Mouse (Mus musculus) hindbrain, embryonic 11.5 days (tissue): Measurements from ENCODE around the gene Gna15. TPM values are rescaled to one million over a fixed set of nuclear protein-coding genes. Genes with fewer than 3 reads are reported as not detected.
A peak's percentile ranks its signal among the peaks of the same experiment; 100 is the strongest.

ENCODE experiments used
- ATAC-seq: fragments of 200-750 bp; cut with Nextera tagmentation; 2 replicates; pipeline ENCODE4 v1.8.0; 2017; ENCODE audit warnings: mild to moderate bottlenecking, moderate TSS enrichment, moderate library complexity; ENCODE audit not compliant: low FRiP score
- DNase-seq: peaks from one replicate; pipeline ENCODE4 v3.0.0-alpha.2; 2015; ENCODE audit warnings: low spot score
- H3K27ac ChIP-seq: fragments of 300-500 bp; sonication (generic); 2 replicates; pipeline ENCODE4 v1.5.1; 2014; ENCODE audit warnings: mild to moderate bottlenecking, low read depth, low read length
- H3K27me3 ChIP-seq: fragments of 300-500 bp; sonication (generic); 2 replicates; pipeline ENCODE4 v1.6.1; 2014; ENCODE audit warnings: mild to moderate bottlenecking, low read length, moderate library complexity, mixed read lengths; ENCODE audit not compliant: control insufficient read depth, insufficient read depth
- H3K36me3 ChIP-seq: fragments of 300-500 bp; sonication (generic); 2 replicates; pipeline ENCODE4 v1.6.1; 2014; ENCODE audit warnings: mild to moderate bottlenecking, low read length, moderate library complexity, mixed read lengths; ENCODE audit not compliant: control insufficient read depth, insufficient read depth
- H3K4me1 ChIP-seq: fragments of 300-500 bp; sonication (generic); replicated peaks from 2 replicates; pipeline ENCODE4 v1.6.1; 2014; ENCODE audit warnings: low read length, mixed read lengths; ENCODE audit not compliant: control insufficient read depth, insufficient read depth
- H3K4me2 ChIP-seq: fragments of 300-500 bp; sonication (generic); replicated peaks from 2 replicates; pipeline ENCODE4 v1.6.1; 2014; ENCODE audit warnings: mild to moderate bottlenecking, low read depth, low read length
- H3K4me3 ChIP-seq: fragments of 300-500 bp; sonication (generic); 2 replicates; pipeline ENCODE4 v1.5.1; 2014; ENCODE audit warnings: low read depth, low read length
- H3K9ac ChIP-seq: fragments of 300-500 bp; sonication (generic); 2 replicates; pipeline ENCODE4 v1.6.1; 2014; ENCODE audit warnings: low read depth, low read length
- H3K9me3 ChIP-seq: fragments of 300-500 bp; sonication (generic); 2 replicates; pipeline ENCODE4 v1.6.1; 2016; ENCODE audit warnings: low read length; ENCODE audit not compliant: control insufficient read depth
- WGBS: fragments of 180-500 bp; shearing (Covaris S2); extraction: QIAGEN DNeasy Blood & Tissue Kit; methylation state at CpG from one replicate; pipeline ENCODE4 v1.1.7; 2014; 5-methylcytosine and 5-hydroxymethylcytosine counted together
- polyA plus RNA-seq: library from polyadenylated mRNA; unstranded; fragments of >200 nt; fragmentation: Nextera tagmentation; extraction: Ambion mirVana; gene quantifications from 2 replicates; pipeline ENCODE4 v1.2.1, GENCODE M21; 2014

The Gna15 gene
- polyA plus RNA-seq, 1 experiment from 2014 or later, result 0.56 TPM

GRCm38 (mm10) chr10:81466066-81466465 lies 58.0 kb downstream of the Gna15 start:
- H3K9ac ChIP-seq, result no peak overlapping the region
- no peak overlapping the region for H3K4me2 ChIP-seq
- 83% methylated on average over 2 of the region's 2 CpGs for WGBS
- no peaks in the 10 kb centered on the region for H3K36me3 ChIP-seq
- no peak overlapping the region for H3K4me3 ChIP-seq
- peaks cover 51% of the 10 kb centered on the region for H3K27me3 ChIP-seq
- no peak for DNase-seq
- no peaks in the 10 kb centered on the region for H3K9me3 ChIP-seq
- peaks cover 2% of the 10 kb centered on the region for H3K4me1 ChIP-seq
- H3K27ac ChIP-seq, result no peak overlapping the region
- ATAC-seq, result no peak

- WGBS, result 4% methylated on average over 5 of the region's 5 CpGs
- Histone ChIP-seq H3K36me3 (no peaks in the 10 kb centered on the region), H3K27me3 (peaks cover 58% of the 10 kb centered on the region), H3K4me2 (no peak overlapping the region), H3K4me3 (no peak overlapping the region), H3K9me3 (no peaks in the 10 kb centered on the region), H3K4me1 (peaks cover 2% of the 10 kb centered on the region), H3K27ac (no peak overlapping the region), H3K9ac (no peak overlapping the region)
- ATAC-seq, result peak; percentile 18; the same call in 1 of the 2 replicates
- DNase-seq, result no peak
These were observed 58.8 kb downstream of the Gna15 start for GRCm38 (mm10) chr10:81465265-81465645.

GRCm38 (mm10) chr10:81464405-81465264 lies 59.4 kb downstream of the Gna15 start:
- ATAC-seq, result peak; percentile 87
- peaks cover 60% of the 10 kb centered on the region for H3K27me3 ChIP-seq
- peak; percentile 79 for DNase-seq
- 4% methylated on average over 32 of the region's 33 CpGs for WGBS
- H3K9ac ChIP-seq, result peak overlapping the region; percentile 37; the same call in 1 of the 2 replicates
- H3K9me3 ChIP-seq, result no peaks in the 10 kb centered on the region
- peak overlapping the region; percentile 57 for H3K4me2 ChIP-seq
- no peak overlapping the region for H3K27ac ChIP-seq
- H3K4me3 ChIP-seq, result peak overlapping the region; percentile 37
- H3K4me1 ChIP-seq, result peaks cover 2% of the 10 kb centered on the region
- no peaks in the 10 kb centered on the region for H3K36me3 ChIP-seq

GRCm38 (mm10) chr10:81463531-81463930 lies 60.5 kb downstream of the Gna15 start:
- WGBS, result 76% methylated on average over 4 of the region's 4 CpGs
- peaks cover 2% of the 10 kb centered on the region for H3K4me1 ChIP-seq
- ATAC-seq (no peak), DNase-seq (no peak)
- no peak overlapping the region; the same call in 1 of the 2 replicates for H3K4me3 ChIP-seq
- H3K9me3 ChIP-seq, result no peaks in the 10 kb centered on the region
- H3K27ac ChIP-seq, result no peak overlapping the region
- peaks cover 66% of the 10 kb centered on the region for H3K27me3 ChIP-seq
- no peaks in the 10 kb centered on the region for H3K36me3 ChIP-seq
- no peak overlapping the region for H3K9ac ChIP-seq
- H3K4me2 ChIP-seq, result no peak overlapping the region

GRCm38 (mm10) chr10:81462917-81463316 lies 61.1 kb downstream of the Gna15 start:
- Histone ChIP-seq H3K27ac (no peak overlapping the region), H3K9me3 (no peaks in the 10 kb centered on the region), H3K4me1 (peaks cover 2% of the 10 kb centered on the region), H3K4me2 (no peak overlapping the region), H3K27me3 (peaks cover 65% of the 10 kb centered on the region), H3K9ac (no peak overlapping the region), H3K4me3 (no peak overlapping the region), H3K36me3 (no peaks in the 10 kb centered on the region)
- DNase-seq (no peak), ATAC-seq (no peak)
- WGBS, result 75% methylated on average over 7 of the region's 7 CpGs

- no peak for DNase-seq
- ATAC-seq, result no peak
- H3K4me2 ChIP-seq, result no peak overlapping the region
- H3K36me3 ChIP-seq, result no peaks in the 10 kb centered on the region
- no peak overlapping the region for H3K4me3 ChIP-seq
- WGBS, result 33% methylated on average over 7 of the region's 7 CpGs
- no peaks in the 10 kb centered on the region for H3K9me3 ChIP-seq
- H3K27ac ChIP-seq, result no peak overlapping the region
- peaks cover 66% of the 10 kb centered on the region for H3K27me3 ChIP-seq
- peaks cover 2% of the 10 kb centered on the region for H3K4me1 ChIP-seq
- H3K9ac ChIP-seq, result no peak overlapping the region
These were observed 61.6 kb downstream of the Gna15 start for GRCm38 (mm10) chr10:81462415-81462804.

- WGBS, result 7% methylated on average over 16 of the region's 16 CpGs
- Histone ChIP-seq H3K4me3 (no peak overlapping the region), H3K27ac (no peak overlapping the region), H3K9ac (no peak overlapping the region), H3K4me2 (no peak overlapping the region), H3K27me3 (peaks cover 67% of the 10 kb centered on the region), H3K4me1 (peaks cover 2% of the 10 kb centered on the region), H3K36me3 (no peaks in the 10 kb centered on the region), H3K9me3 (no peaks in the 10 kb centered on the region)
- no peak for DNase-seq
- no peak for ATAC-seq
These were observed 62.2 kb downstream of the Gna15 start for GRCm38 (mm10) chr10:81461673-81462414.

GRCm38 (mm10) chr10:81460951-81461350 lies 63.1 kb downstream of the Gna15 start:
- ATAC-seq (no peak), DNase-seq (no peak)

More at GRCm38 (mm10) chr10:81460951-81461350, 63.1 kb downstream of the Gna15 start:
- 37% methylated on average over 11 of the region's 11 CpGs for WGBS
- H3K36me3 ChIP-seq, result no peaks in the 10 kb centered on the region
- peaks cover 2% of the 10 kb centered on the region for H3K4me1 ChIP-seq
- H3K9me3 ChIP-seq, result no peaks in the 10 kb centered on the region
- no peak overlapping the region for H3K27ac ChIP-seq
- H3K4me3 ChIP-seq, result no peak overlapping the region
- H3K9ac ChIP-seq, result no peak overlapping the region
- H3K27me3 ChIP-seq, result peaks cover 65% of the 10 kb centered on the region
- H3K4me2 ChIP-seq, result no peak overlapping the region
